Mouse (Mus musculus) testis, adult 2 months (tissue): ENCODE data around the gene Hnrnpdl. TPM values are rescaled to one million over a fixed set of nuclear protein-coding genes. Genes with fewer than 3 reads are reported as not detected.

Experiments used
- H3K27ac ChIP-seq: fragments of 200-500 bp; 2 replicates; pipeline ENCODE4 v1.5.1; 2012; ENCODE audit warnings: low read depth, low read length; ENCODE audit not compliant: control insufficient read depth, insufficient read depth
- H3K27me3 ChIP-seq: fragments of 200-500 bp; 2 replicates; pipeline ENCODE4 v1.6.1; 2012; ENCODE audit warnings: mild to moderate bottlenecking, low read length, moderate library complexity; ENCODE audit not compliant: control insufficient read depth, insufficient read depth
- H3K36me3 ChIP-seq: fragments of 200-500 bp; 2 replicates; pipeline ENCODE4 v1.6.1; 2012; ENCODE audit warnings: mild to moderate bottlenecking, low read length; ENCODE audit not compliant: control insufficient read depth, insufficient read depth
- H3K4me1 ChIP-seq: fragments of 200-500 bp; 2 replicates; pipeline ENCODE4 v1.6.1; 2012; ENCODE audit warnings: low read length; ENCODE audit not compliant: control insufficient read depth, insufficient read depth
- H3K4me3 ChIP-seq: fragments of 200-500 bp; 2 replicates; pipeline ENCODE4 v1.5.1; 2012; ENCODE audit warnings: low read depth, mild to moderate bottlenecking, low read length, moderate library complexity, mixed read lengths; ENCODE audit not compliant: control insufficient read depth
- CTCF ChIP-seq: fragments of 200-500 bp; IDR thresholded peaks from 2 replicates; pipeline ENCODE4 v1.5.1; 2012; ENCODE audit warnings: low read depth, mild to moderate bottlenecking, inconsistent platforms, low read length, moderate library complexity; ENCODE audit not compliant: control insufficient read depth, insufficient read depth, insufficient replicate concordance
- POLR2A ChIP-seq: fragments of 200-500 bp; IDR thresholded peaks from 2 replicates; pipeline ENCODE4 v1.6.1; 2012; ENCODE audit warnings: low read depth, mild to moderate bottlenecking, inconsistent platforms, low read length, moderate library complexity; ENCODE audit not compliant: control insufficient read depth
- polyA plus RNA-seq: library from polyadenylated mRNA; depleted of rRNA; stranded (reverse); fragments of >200 nt; gene quantifications from 2 replicates; pipeline ENCODE4 v1.2.3, GENCODE M21; 2012

Hnrnpdl gene
- polyA plus RNA-seq, 1 experiment, result 25.7 TPM

- Histone ChIP-seq H3K27me3 (no peaks in the 10 kb centered on the region), H3K4me3 (no peak overlapping the region), H3K4me1 (peaks cover 3% of the 10 kb centered on the region), H3K27ac (no peak overlapping the region), H3K36me3 (peaks cover 1% of the 10 kb centered on the region)
- TF ChIP-seq CTCF, result no peak
These were observed 18.2 kb upstream of the Hnrnpdl start for GRCm38 (mm10) chr5:100057461-100058209.

DNA sequence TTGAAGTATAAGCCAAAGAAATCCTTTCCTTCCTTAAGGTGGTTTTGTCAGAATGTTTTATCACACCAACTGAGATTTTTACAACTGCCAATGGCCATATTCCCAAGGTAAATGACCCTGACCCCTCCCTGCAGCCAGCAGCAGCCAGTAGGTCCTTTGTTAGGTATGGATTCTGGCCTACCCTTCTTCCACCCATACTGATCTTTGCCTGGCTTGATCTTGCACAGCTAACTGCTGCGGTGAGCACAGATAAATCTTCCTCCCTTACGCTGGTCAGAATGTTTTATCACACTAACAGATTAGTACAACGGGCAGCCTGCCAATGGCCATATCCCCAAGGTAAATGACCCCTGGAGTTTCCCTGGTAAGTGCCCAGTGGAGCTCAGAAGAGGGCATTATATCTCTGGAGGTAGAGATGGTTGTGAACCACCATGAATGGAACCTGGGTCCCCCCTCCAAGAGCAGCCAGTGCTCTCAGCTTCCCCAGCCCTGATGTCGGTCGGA lies 16.5 kb upstream of the Hnrnpdl start:
- Histone ChIP-seq H3K27me3 (no peaks in the 10 kb centered on the region), H3K4me3 (no peak overlapping the region), H3K27ac (no peak overlapping the region), H3K4me1 (peaks cover 3% of the 10 kb centered on the region), H3K36me3 (no peaks in the 10 kb centered on the region)
- no peak for TF ChIP-seq POLR2A
- TF ChIP-seq CTCF, result no peak

- no peak overlapping the region for H3K27ac ChIP-seq
- no peak overlapping the region for H3K4me3 ChIP-seq
- H3K36me3 ChIP-seq, result no peaks in the 10 kb centered on the region
- peaks cover 3% of the 10 kb centered on the region for H3K4me1 ChIP-seq
- no peaks in the 10 kb centered on the region for H3K27me3 ChIP-seq
- TF ChIP-seq CTCF, result no peak
- TF ChIP-seq POLR2A, result no peak
These were observed 15.5 kb upstream of the Hnrnpdl start for GRCm38 (mm10) chr5:100054807-100055547.

DNA sequence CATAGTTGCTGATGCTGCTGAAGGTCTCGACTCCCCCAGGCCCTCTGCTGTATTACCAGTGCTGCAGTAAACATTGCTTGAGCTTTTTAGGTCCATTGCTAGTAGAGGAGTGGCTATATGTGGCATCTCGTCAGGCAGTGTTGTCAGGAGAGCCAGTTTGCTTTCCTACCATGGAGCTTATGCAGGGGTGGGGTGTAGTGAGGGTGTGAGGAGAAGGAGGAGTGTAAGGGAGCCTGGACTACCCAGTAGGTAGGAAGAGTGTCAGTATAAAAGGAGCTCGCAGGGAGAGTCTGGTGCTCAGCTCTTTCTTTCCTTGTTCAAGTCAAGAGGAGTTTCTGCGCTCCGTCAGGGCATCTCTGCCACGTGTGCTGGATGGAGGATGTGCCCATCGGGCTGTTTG lies 13.3 kb upstream of the Hnrnpdl start:
- peaks cover 3% of the 10 kb centered on the region for H3K4me1 ChIP-seq
- no peaks in the 10 kb centered on the region; the same call in 1 of the 2 replicates for H3K36me3 ChIP-seq
- no peak overlapping the region for H3K4me3 ChIP-seq
- no peaks in the 10 kb centered on the region for H3K27me3 ChIP-seq
- no peak overlapping the region for H3K27ac ChIP-seq
- TF ChIP-seq CTCF (no peak), POLR2A (no peak)

DNA sequence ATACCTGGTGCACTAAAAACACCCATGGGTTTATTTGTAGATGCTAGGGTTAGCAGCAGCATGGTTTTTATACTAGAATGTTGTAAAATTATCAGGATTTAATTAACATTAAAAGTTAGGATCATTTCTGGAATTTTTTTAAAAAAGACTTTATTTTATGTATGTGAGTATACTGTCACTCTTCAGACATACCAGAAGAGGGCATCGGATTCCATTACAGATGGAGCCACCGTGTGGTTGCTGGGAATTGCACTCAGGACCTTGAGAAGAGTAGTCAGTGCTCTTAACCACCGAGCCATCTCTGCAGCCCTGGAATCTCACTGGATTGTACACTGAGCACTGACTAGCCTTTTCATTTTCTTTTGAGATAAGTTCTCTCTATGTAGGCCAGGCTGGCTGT lies 10.4 kb upstream of the Hnrnpdl start:
- Histone ChIP-seq H3K27ac (no peak overlapping the region), H3K27me3 (no peaks in the 10 kb centered on the region), H3K36me3 (no peaks in the 10 kb centered on the region; the same call in 1 of the 2 replicates), H3K4me3 (no peak overlapping the region), H3K4me1 (no peaks in the 10 kb centered on the region; the same call in none of the 2 replicates)
- TF ChIP-seq CTCF (no peak), POLR2A (no peak)

- H3K27ac ChIP-seq, result no peak overlapping the region
- no peak overlapping the region for H3K4me3 ChIP-seq
These were observed 8.4 kb upstream of the Hnrnpdl start for GRCm38 (mm10) chr5:100047871-100048270.

DNA sequence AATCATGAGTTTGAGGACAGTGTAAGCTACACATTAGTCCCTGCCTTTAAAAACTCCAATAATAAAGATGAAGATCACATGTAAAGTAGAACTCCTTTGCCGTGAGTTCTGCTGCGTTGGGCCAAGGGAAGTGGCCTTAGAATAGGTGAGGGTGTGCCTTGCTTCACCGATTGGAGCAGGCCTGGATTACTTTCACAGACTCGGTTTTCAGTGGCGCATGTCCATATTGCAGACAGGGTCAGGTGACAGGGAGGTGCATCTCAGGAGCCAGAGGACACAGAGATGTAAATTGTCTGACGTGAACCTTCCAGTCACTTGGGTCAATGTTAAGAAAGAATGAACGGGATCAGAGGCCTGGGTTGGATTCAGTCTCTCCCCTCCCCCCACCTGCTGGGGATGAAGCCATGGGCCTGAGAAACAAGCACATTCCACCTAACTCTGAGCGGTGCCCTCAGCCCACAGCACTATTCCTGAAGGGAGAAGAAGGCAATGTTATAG lies 7.7 kb upstream of the Hnrnpdl start:
- Histone ChIP-seq H3K27ac (no peak overlapping the region), H3K4me3 (no peak overlapping the region), H3K27me3 (no peaks in the 10 kb centered on the region), H3K36me3 (no peaks in the 10 kb centered on the region; the same call in 1 of the 2 replicates), H3K4me1 (no peaks in the 10 kb centered on the region; the same call in 1 of the 2 replicates)
- TF ChIP-seq CTCF, result no peak
- TF ChIP-seq POLR2A, result no peak

More at GRCm38 (mm10) chr5:100047871-100048270, 8.4 kb upstream of the Hnrnpdl start:
- TF ChIP-seq POLR2A, result no peak
- TF ChIP-seq CTCF, result no peak
- Histone ChIP-seq H3K36me3 (no peaks in the 10 kb centered on the region; the same call in 1 of the 2 replicates), H3K27me3 (no peaks in the 10 kb centered on the region), H3K4me1 (no peaks in the 10 kb centered on the region; the same call in 1 of the 2 replicates)
